Mouse (Mus musculus) bone marrow, adult 2 months (tissue): ENCODE data around the gene Cyp2w1.

Experiments
- CTCF ChIP-seq: fragments of 200-500 bp; IDR thresholded peaks from 2 replicates; pipeline ENCODE4 v1.5.1; 2011; ENCODE audit warnings: low read length, control low read depth; ENCODE audit not compliant: control insufficient read depth, insufficient read depth
- POLR2A ChIP-seq: fragments of 200-500 bp; IDR thresholded peaks from 2 replicates; pipeline ENCODE4 v1.6.1; 2011; ENCODE audit warnings: low read depth, mild to moderate bottlenecking, control low read depth, low read length, borderline replicate concordance; ENCODE audit not compliant: control insufficient read depth

GRCm38 (mm10) chr5:139338403-139338802 is 14.0 kb upstream of the Cyp2w1 start:
- no peak for TF ChIP-seq CTCF
- TF ChIP-seq POLR2A: no peak
